Mouse (Mus musculus) gastrocnemius, postnatal 10 days (tissue): ENCODE measurements at regions not wholly inside any gene's neighbourhood (a gene's known extent, or its start where the extent isn't known, plus 50 kb on each side); places are given as distances from the start of the nearest gene placed in this dataset.

Source experiments
- DNase-seq: peaks from one replicate; pipeline ENCODE4 v3.0.0; 2021; ENCODE audit warnings: mixed read lengths

- no peak for DNase-seq
These were observed 66.1 kb upstream of the Igsf21 start for GRCm38 (mm10) chr4:140312635-140313034.

GRCm38 (mm10) chr4:140307481-140307880 lies 60.9 kb upstream of the Igsf21 start:
- DNase-seq: no peak

GRCm38 (mm10) chr4:140304960-140305359 lies 58.4 kb upstream of the Igsf21 start:
- DNase-seq: no peak

- no peak for DNase-seq
These were observed 55.1 kb upstream of the Igsf21 start for GRCm38 (mm10) chr4:140301661-140302060.

GRCm38 (mm10) chr4:140297912-140298620 lies 51.5 kb upstream of the Igsf21 start:
- DNase-seq: no peak
